Mouse (Mus musculus) embryonic facial prominence, embryonic 15.5 days (tissue): ENCODE data around the gene Raver2. TPM values are rescaled to one million over a fixed set of nuclear protein-coding genes. Genes with fewer than 3 reads are reported as not detected.

Source experiments
- ATAC-seq: fragments of 200-750 bp; cut with Nextera tagmentation; 2 replicates; pipeline ENCODE4 v1.8.0; 2017; ENCODE audit warnings: low read depth, moderate TSS enrichment; ENCODE audit not compliant: insufficient number of reproducible peaks, low FRiP score, low TSS enrichment
- H3K27ac ChIP-seq: fragments of 300-500 bp; sonication (generic); replicated peaks from 2 replicates; pipeline ENCODE4 v1.5.1; 2015; ENCODE audit warnings: mild to moderate bottlenecking, inconsistent platforms
- H3K27me3 ChIP-seq: fragments of 300-500 bp; sonication (generic); 2 replicates; pipeline ENCODE4 v1.6.1; 2015; ENCODE audit warnings: inconsistent platforms
- H3K36me3 ChIP-seq: fragments of 300-500 bp; sonication (generic); 2 replicates; pipeline ENCODE4 v1.6.1; 2015; ENCODE audit warnings: mild to moderate bottlenecking, inconsistent platforms
- H3K4me1 ChIP-seq: fragments of 300-500 bp; sonication (generic); 2 replicates; pipeline ENCODE4 v1.6.1; 2015; ENCODE audit warnings: inconsistent platforms
- H3K4me2 ChIP-seq: fragments of 300-500 bp; sonication (generic); replicated peaks from 2 replicates; pipeline ENCODE4 v1.6.1; 2015; ENCODE audit warnings: mild to moderate bottlenecking, inconsistent platforms
- H3K4me3 ChIP-seq: fragments of 300-500 bp; sonication (generic); replicated peaks from 2 replicates; pipeline ENCODE4 v1.5.1; 2015; ENCODE audit warnings: mild to moderate bottlenecking, inconsistent platforms
- H3K9ac ChIP-seq: fragments of 300-500 bp; sonication (generic); 2 replicates; pipeline ENCODE4 v1.6.1; 2015; ENCODE audit warnings: inconsistent platforms
- H3K9me3 ChIP-seq: fragments of 300-500 bp; sonication (generic); replicated peaks from 2 replicates; pipeline ENCODE4 v1.6.1; 2016; ENCODE audit warnings: inconsistent platforms
- WGBS: fragments of 180-500 bp; shearing (Covaris S2); methylation state at CpG from one replicate; pipeline ENCODE4 v1.1.7; 2015; 5-methylcytosine and 5-hydroxymethylcytosine counted together
- polyA plus RNA-seq: library from polyadenylated mRNA; unstranded; fragments of >200 nt; fragmentation: Nextera tagmentation; extraction: Ambion mirVana; gene quantifications from 2 replicates; pipeline ENCODE4 v1.2.1, GENCODE M21; 2015

Raver2 gene
- polyA plus RNA-seq, 1 experiment from 2014 or later = 10.3 TPM

DNA sequence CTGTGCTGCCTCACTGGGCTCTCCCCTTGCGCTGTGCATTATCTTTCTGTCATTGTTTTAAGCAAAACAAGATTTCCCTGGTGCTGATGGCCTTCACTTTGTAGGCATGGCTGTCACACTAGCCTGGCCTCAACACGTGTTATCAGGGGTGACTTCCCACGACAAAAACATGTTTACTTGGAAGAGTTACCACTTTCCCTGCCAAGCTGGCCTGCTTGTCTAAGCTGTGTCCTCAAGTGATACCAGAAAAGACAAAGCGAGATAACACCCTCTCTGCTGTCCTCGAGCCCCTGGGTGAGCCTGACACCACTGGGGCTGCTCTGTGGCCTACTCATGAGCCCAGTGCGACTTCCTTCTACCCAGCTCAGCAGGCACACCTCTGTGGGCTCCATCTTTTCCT lies 107.3 kb downstream of the Raver2 start:
- no peak overlapping the region for H3K4me2 ChIP-seq
- H3K27ac ChIP-seq = no peak overlapping the region
- H3K9me3 ChIP-seq = no peaks in the 10 kb centered on the region
- no peaks in the 10 kb centered on the region for H3K4me1 ChIP-seq
- H3K9ac ChIP-seq = no peak overlapping the region
- H3K36me3 ChIP-seq = peaks cover 39% of the 10 kb centered on the region
- H3K27me3 ChIP-seq = no peaks in the 10 kb centered on the region
- no peak overlapping the region for H3K4me3 ChIP-seq
- ATAC-seq = no peak
- WGBS = 81% methylated on average over 6 of the region's 6 CpGs

DNA sequence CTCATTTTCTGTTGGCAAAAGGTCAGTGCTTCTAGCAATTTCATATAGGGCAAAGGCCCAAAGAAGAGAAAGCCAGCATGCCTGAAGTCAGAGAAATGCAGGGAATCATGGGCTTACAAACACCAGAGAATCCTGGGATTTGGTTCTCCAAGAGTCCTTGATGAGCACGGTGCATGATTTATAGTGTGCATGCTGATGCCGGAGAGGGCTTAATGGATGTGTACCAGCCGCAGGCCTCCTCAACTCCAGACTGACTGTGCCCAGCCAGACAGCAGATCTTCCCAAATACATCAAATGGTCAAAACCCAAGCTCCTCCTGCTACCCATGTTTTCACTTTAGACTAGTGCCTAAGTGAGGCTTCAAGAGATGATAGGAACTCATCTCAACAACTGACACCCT lies 109.0 kb downstream of the Raver2 start:
- Histone ChIP-seq H3K9me3 (no peaks in the 10 kb centered on the region), H3K27me3 (no peaks in the 10 kb centered on the region), H3K27ac (no peak overlapping the region), H3K4me2 (no peak overlapping the region), H3K4me3 (no peak overlapping the region), H3K9ac (no peak overlapping the region), H3K4me1 (no peaks in the 10 kb centered on the region), H3K36me3 (peaks cover 44% of the 10 kb centered on the region)
- no peak for ATAC-seq
- WGBS = 91% methylated on average over 3 of the region's 3 CpGs

DNA sequence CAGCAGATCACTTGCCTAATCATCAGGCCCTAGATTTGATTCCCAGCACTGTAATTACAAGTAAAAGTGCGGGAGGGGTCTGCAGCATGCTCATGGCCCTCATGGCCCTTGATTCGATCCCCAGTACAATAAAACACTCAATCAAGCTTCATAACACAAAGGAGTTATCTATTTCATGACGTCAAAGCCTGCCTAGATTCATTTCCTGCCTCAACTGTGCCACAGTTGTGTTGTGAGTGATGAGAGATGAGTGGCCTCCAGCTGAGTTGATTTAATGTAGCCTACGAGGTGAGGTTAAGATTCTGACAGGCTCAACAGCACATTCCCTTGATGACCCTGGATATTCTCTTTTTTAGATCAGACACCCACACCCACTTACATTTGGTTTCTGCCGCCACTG lies 110.3 kb downstream of the Raver2 start:
- Histone ChIP-seq H3K4me1 (no peaks in the 10 kb centered on the region), H3K9ac (no peak overlapping the region), H3K36me3 (peaks cover 38% of the 10 kb centered on the region), H3K27me3 (no peaks in the 10 kb centered on the region), H3K4me3 (no peak overlapping the region), H3K9me3 (no peaks in the 10 kb centered on the region), H3K4me2 (no peak overlapping the region), H3K27ac (no peak overlapping the region)
- 78% methylated on average over 5 of the region's 5 CpGs for WGBS
- ATAC-seq = no peak

GRCm38 (mm10) chr4:101179836-101180235 lies 111.1 kb downstream of the Raver2 start:
- no peaks in the 10 kb centered on the region for H3K9me3 ChIP-seq
- H3K4me1 ChIP-seq = no peaks in the 10 kb centered on the region
- H3K27me3 ChIP-seq = no peaks in the 10 kb centered on the region
- no peak overlapping the region for H3K9ac ChIP-seq
- WGBS = 68% methylated on average over 6 of the region's 6 CpGs
- H3K27ac ChIP-seq = no peak overlapping the region
- no peak for ATAC-seq
- no peak overlapping the region for H3K4me3 ChIP-seq
- H3K4me2 ChIP-seq = no peak overlapping the region
- H3K36me3 ChIP-seq = peaks cover 38% of the 10 kb centered on the region

- no peaks in the 10 kb centered on the region for H3K27me3 ChIP-seq
- no peaks in the 10 kb centered on the region for H3K4me1 ChIP-seq
- no peak overlapping the region for H3K9ac ChIP-seq
- no peak overlapping the region for H3K27ac ChIP-seq
- no peak overlapping the region for H3K4me2 ChIP-seq
- H3K4me3 ChIP-seq = no peak overlapping the region
- no peak for ATAC-seq
- H3K36me3 ChIP-seq = peaks cover 34% of the 10 kb centered on the region
- 76% methylated on average over 5 of the region's 5 CpGs for WGBS
- no peaks in the 10 kb centered on the region for H3K9me3 ChIP-seq
Observed at GRCm38 (mm10) chr4:101180681-101181080, 111.9 kb downstream of the Raver2 start.

- 66% methylated on average over 8 of the region's 9 CpGs for WGBS
- Histone ChIP-seq H3K27me3 (no peaks in the 10 kb centered on the region), H3K36me3 (peaks cover 25% of the 10 kb centered on the region), H3K4me1 (no peaks in the 10 kb centered on the region), H3K27ac (0 out of 2 replicates have a peak overlapping the region, but pooled peaks have one; percentile 34), H3K4me3 (no peak overlapping the region), H3K4me2 (no peak overlapping the region), H3K9ac (no peak overlapping the region), H3K9me3 (no peaks in the 10 kb centered on the region)
- no peak for ATAC-seq
Observed at GRCm38 (mm10) chr4:101182603-101183011, 113.8 kb downstream of the Raver2 start.

DNA sequence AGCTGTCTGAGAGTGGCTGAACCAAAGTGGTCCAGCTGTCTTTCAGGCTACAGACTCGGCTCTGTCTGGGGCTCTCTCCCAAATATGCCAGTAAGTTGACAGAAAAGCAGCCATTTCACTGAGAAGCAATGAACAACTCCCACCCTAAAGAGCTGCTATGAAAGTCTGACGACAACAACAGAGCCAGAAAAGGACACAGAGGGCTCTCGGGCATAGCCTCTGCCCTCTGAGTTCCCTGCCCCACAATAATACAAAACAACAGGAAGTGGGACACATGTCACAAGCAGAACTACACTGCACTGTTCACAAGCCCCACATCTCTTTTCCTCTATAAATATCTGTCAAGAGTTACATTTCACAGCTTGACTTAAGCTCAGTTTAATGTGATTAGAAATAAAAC lies 116.4 kb downstream of the Raver2 start:
- WGBS = 54% methylated on average over 3 of the region's 3 CpGs
- Histone ChIP-seq H3K9ac (no peak overlapping the region), H3K4me1 (no peaks in the 10 kb centered on the region), H3K9me3 (no peaks in the 10 kb centered on the region), H3K36me3 (peaks cover 24% of the 10 kb centered on the region), H3K4me2 (no peak overlapping the region), H3K4me3 (no peak overlapping the region), H3K27me3 (no peaks in the 10 kb centered on the region), H3K27ac (no peak overlapping the region)
- ATAC-seq = no peak

DNA sequence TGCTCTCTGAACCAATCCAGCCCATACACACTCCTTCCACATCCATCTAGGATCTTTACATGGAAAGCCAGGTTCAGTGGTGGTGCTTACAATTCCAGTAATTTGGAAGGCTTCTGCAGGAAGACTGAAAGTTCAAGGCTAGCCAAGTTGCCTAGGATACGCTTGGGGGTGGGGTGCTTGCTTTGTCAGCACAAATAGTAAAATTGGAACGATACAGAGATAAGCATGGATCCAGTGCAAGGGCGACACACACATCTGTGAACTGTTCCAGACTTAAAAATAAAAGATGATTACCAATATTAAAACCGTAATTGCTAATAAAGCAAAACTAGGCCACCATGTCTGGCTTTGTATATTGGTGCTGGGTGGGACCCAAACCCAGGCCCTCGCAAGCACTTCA lies 117.8 kb downstream of the Raver2 start:
- no peak; the same call in 1 of the 2 replicates for ATAC-seq
- H3K4me2 ChIP-seq = no peak overlapping the region
- H3K27ac ChIP-seq = no peak overlapping the region
- 84% methylated on average over 5 of the region's 5 CpGs for WGBS
- no peak overlapping the region for H3K4me3 ChIP-seq
- H3K9ac ChIP-seq = no peak overlapping the region
- H3K36me3 ChIP-seq = peaks cover 35% of the 10 kb centered on the region
- H3K4me1 ChIP-seq = no peaks in the 10 kb centered on the region
- no peaks in the 10 kb centered on the region for H3K27me3 ChIP-seq
- H3K9me3 ChIP-seq = no peaks in the 10 kb centered on the region

GRCm38 (mm10) chr4:101187381-101187780 lies 118.6 kb downstream of the Raver2 start:
- Histone ChIP-seq H3K36me3 (peaks cover 28% of the 10 kb centered on the region), H3K27ac (no peak overlapping the region), H3K4me3 (no peak overlapping the region), H3K27me3 (no peaks in the 10 kb centered on the region), H3K4me2 (no peak overlapping the region), H3K4me1 (no peaks in the 10 kb centered on the region), H3K9me3 (no peaks in the 10 kb centered on the region), H3K9ac (no peak overlapping the region)
- ATAC-seq = no peak
- 83% methylated on average over 4 of the region's 4 CpGs for WGBS

GRCm38 (mm10) chr4:101192241-101192976 lies 123.6 kb downstream of the Raver2 start:
- no peak for ATAC-seq
- WGBS = 94% methylated on average over 5 of the region's 5 CpGs
- Histone ChIP-seq H3K4me3 (no peak overlapping the region), H3K4me1 (peaks cover 3% of the 10 kb centered on the region; the same call in 1 of the 2 replicates), H3K4me2 (no peak overlapping the region), H3K9ac (no peak overlapping the region), H3K9me3 (no peaks in the 10 kb centered on the region), H3K27me3 (no peaks in the 10 kb centered on the region), H3K36me3 (peaks cover 18% of the 10 kb centered on the region), H3K27ac (no peak overlapping the region)

DNA sequence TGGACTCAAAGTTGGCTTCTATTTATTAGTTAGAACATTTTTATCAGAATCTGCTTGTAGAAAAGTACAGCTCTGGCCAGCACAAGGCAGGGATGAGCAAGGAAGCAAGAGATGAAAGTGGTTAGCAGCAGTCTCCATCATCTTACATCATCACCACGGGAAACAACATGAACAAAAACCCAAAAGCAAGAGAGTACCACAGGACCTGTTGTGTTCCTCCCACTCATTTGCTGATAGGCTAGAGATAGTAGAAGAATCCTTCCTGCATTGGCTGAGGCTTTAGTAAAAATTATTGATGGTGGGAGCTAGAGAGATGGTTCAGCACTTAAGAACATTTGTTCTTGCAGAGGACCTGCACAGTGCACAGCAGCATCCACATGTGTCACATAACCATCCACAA lies 125.4 kb downstream of the Raver2 start:
- no peaks in the 10 kb centered on the region for H3K9me3 ChIP-seq
- no peak overlapping the region for H3K4me2 ChIP-seq
- H3K27ac ChIP-seq = no peak overlapping the region
- H3K4me3 ChIP-seq = no peak overlapping the region
- H3K27me3 ChIP-seq = no peaks in the 10 kb centered on the region
- peaks cover 19% of the 10 kb centered on the region for H3K4me1 ChIP-seq
- H3K9ac ChIP-seq = no peak overlapping the region
- H3K36me3 ChIP-seq = peaks cover 13% of the 10 kb centered on the region
- no peak for ATAC-seq
- 72% methylated on average over 1 of the region's 1 CpGs for WGBS

DNA sequence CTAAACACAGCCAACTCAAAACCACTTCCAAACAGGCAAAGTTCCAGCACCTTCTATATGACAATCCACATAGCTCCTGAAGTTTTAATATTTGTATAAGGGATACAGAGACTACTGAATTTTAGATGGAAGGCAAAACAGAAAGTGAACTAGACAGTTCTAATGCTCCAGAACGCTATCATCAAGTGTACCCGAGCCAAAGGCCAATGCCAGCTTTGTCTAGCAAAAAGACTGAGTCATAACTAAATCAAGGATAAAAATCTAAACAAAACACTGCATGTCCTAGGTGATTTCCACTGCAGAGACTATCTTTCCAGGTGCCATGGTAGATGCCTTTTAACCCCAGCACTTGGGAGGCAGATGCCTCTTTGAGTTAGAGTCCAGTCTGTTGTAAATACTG lies 127.6 kb downstream of the Raver2 start:
- no peak for ATAC-seq
- peaks cover 2% of the 10 kb centered on the region; the same call in 1 of the 2 replicates for H3K36me3 ChIP-seq
- H3K27me3 ChIP-seq = no peaks in the 10 kb centered on the region
- H3K4me3 ChIP-seq = no peak overlapping the region
- no peak overlapping the region for H3K4me2 ChIP-seq
- H3K9me3 ChIP-seq = no peaks in the 10 kb centered on the region
- 78% methylated on average over 2 of the region's 2 CpGs for WGBS
- peaks cover 19% of the 10 kb centered on the region for H3K4me1 ChIP-seq
- no peak overlapping the region for H3K9ac ChIP-seq
- H3K27ac ChIP-seq = no peak overlapping the region
